Mouse (Mus musculus) ES-Bruce4 (cell line): ENCODE results near the gene Ndufab1.
A peak's percentile ranks its signal among the peaks of the same experiment; 100 is the strongest.

Experiments
- CTCF ChIP-seq: IDR thresholded peaks from one replicate; pipeline ENCODE4 v1.8.1; 2011; ENCODE audit warnings: low read depth, low read length
- POLR2A ChIP-seq: IDR thresholded peaks from one replicate; pipeline ENCODE4 v1.8.1; 2011; ENCODE audit warnings: low read length; ENCODE audit not compliant: insufficient read depth

- no peak for TF ChIP-seq POLR2A
- peak; percentile 47 for TF ChIP-seq CTCF
These were observed 2.5 kb downstream of the Ndufab1 start for GRCm38 (mm10) chr7:122099222-122099621.
